Mouse (Mus musculus): ENCODE results near the gene Kcnj12. TPM values are rescaled to one million over a fixed set of nuclear protein-coding genes. Genes with fewer than 3 reads are reported as not detected.

The Kcnj12 gene
- polyA plus RNA-seq, 1 experiment from 2014 or later, result 0.59 TPM

DNA sequence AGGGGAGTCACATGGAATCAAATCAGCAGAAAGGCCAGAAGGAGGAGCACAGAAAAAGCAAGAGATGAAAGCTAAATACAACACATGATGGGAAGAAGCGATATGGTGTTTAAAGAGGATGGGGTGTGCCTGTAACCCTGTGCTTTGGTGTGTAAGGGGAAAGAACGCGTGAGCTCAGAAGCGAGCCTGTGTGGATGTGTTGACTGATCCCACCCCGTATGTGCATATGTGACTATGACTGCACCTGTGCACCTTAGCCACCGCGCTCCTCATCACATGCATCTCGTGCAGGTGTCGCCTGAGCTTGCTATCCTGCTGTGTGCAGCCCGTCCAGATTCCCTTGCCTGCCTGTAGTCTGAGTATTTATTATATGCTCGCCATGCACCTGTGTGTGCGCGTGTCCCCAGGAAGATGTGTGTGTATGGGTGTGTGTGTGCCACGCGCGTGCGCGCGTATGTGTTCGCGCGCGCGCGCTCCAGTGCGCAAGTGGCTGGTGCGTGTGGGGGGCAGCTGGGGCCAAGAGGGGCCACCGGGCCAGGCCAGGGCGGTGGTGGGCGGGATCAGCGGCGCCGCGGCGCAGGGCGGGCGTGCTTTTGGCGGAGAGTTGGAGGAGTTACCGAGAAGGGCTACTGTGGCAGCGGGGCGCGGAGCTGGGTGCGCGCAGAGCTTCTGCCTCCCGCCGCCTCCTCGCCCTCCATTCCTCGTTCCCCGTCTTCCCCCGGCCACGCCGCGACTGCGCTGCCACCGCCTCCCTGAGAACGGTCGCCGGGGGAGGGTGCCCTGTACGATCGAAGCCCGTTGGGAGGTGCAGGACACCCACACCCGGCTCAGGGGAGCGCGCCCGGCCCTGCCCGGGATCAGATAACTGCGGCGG lies 451 bp upstream of the Kcnj12 start:
- H3K9ac ChIP-seq (ENCODE audit: low read length), result no peak overlapping the region
- no peak; the same call in 1 of the 2 replicates for ATAC-seq (ENCODE audit: low FRiP score, low TSS enrichment)
- 2% methylated on average over 65 of the region's 68 CpGs for WGBS

DNA sequence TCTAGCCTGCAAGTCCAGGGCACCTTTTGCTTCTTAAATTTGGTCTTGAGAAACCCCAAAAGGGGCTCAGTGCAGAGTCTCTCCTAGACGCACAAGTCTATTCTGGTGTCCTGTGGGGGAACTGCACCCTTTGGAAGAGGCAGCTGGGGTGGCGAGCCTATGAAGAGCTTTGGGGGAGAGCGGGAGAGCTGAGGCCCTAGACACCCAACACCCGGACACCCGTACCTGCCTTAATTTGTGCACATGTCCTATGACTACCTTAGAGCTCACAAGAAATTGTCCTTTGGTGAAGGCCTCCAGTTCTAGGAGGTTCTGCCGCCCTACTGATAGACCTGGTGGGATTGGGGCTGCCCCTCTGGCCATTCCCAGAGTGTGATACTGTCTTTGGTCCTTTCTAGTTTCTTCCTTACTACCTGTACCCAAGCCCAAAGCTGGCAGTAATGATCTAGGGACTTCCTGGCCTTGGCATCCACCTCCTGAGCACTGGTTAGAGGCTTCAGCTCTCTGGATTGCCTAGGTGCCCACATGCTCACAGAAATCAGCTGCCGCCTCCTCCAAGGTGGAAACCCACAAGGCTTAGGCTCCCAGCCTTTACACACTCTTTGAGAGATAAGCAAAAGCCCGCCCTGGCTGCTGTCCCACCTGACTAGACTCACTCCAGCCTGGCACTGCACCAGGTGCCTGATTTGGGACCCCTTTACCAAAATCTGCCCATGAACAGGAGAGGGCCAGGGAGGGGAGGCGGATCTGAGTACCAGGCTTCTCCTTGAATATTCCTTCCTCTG lies 1.2 kb downstream of the Kcnj12 start:
- Histone ChIP-seq H3K36me3 (ENCODE audit: control insufficient read depth, insufficient read depth, low read length) (no peaks in the 10 kb centered on the region), H3K27ac (replicated peaks) (no peak overlapping the region), H3K9me3 (ENCODE audit: control insufficient read depth, low read length) (no peaks in the 10 kb centered on the region), H3K4me3 (ENCODE audit: low read depth, low read length) (no peak overlapping the region), H3K4me1 (replicated peaks; ENCODE audit: control insufficient read depth, insufficient read depth) (no peaks in the 10 kb centered on the region; the same call in 1 of the 2 replicates), H3K9ac (ENCODE audit: low read length) (no peak overlapping the region), H3K27me3 (ENCODE audit: control insufficient read depth, insufficient read depth, low read length) (peaks cover 21% of the 10 kb centered on the region; the same call in 1 of the 2 replicates), H3K4me2 (replicated peaks; ENCODE audit: low read depth) (peak overlapping the region; percentile 70)
- ATAC-seq (ENCODE audit: low FRiP score, low TSS enrichment) (no peak), DNase-seq (ENCODE audit: low spot score) (no peak)
- TF ChIP-seq EP300 (optimal IDR thresholded peaks at IDR 0.05) (no peak), CTCF (IDR thresholded peaks at IDR 0.05; ENCODE audit: low read depth) (no peak)
- 49% methylated on average over 9 of the region's 9 CpGs for WGBS

More for the DNA sequence above, 451 bp upstream of the Kcnj12 start:
- no peaks in the 10 kb centered on the region for H3K9me3 ChIP-seq (ENCODE audit: control insufficient read depth, low read length)
- H3K4me3 ChIP-seq (ENCODE audit: low read depth, low read length), result peak overlapping the region; percentile 45
- H3K27ac ChIP-seq (replicated peaks), result no peak overlapping the region
- H3K4me1 ChIP-seq (replicated peaks; ENCODE audit: control insufficient read depth, insufficient read depth), result no peaks in the 10 kb centered on the region; the same call in 1 of the 2 replicates
- TF ChIP-seq EP300 (optimal IDR thresholded peaks at IDR 0.05) (no peak), CTCF (IDR thresholded peaks at IDR 0.05; ENCODE audit: low read depth) (no peak)
- H3K36me3 ChIP-seq (ENCODE audit: control insufficient read depth, insufficient read depth, low read length), result no peaks in the 10 kb centered on the region
- H3K4me2 ChIP-seq (replicated peaks; ENCODE audit: low read depth), result peak overlapping the region; percentile 70
- no peak for DNase-seq (ENCODE audit: low spot score)
- peaks cover 21% of the 10 kb centered on the region; the same call in 1 of the 2 replicates for H3K27me3 ChIP-seq (ENCODE audit: control insufficient read depth, insufficient read depth, low read length)

DNA sequence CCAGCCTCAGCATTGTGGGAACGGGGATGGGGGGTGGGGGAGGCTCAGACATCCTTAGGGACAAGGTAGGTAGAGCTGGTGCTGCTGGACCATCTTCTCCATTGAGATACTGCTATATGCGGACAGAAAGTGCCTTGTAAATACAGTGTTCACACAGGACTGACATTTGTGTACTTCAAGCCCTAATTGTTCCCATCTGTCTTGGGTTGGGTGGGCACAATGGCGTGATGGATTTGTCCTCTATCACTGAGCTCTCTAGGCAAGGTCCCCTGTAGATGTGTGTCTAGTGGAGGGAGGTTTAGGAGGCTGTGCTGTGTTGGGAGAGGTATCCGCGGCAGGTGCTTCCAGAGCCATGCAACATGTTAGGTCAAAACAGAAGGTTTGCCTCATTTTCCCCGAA lies 2.0 kb downstream of the Kcnj12 start:
- H3K9me3 ChIP-seq (ENCODE audit: control insufficient read depth, low read length), result no peaks in the 10 kb centered on the region
- no peaks in the 10 kb centered on the region; the same call in 1 of the 2 replicates for H3K4me1 ChIP-seq (replicated peaks; ENCODE audit: control insufficient read depth, insufficient read depth)
- no peak for DNase-seq (ENCODE audit: low spot score)
- no peak overlapping the region for H3K9ac ChIP-seq (ENCODE audit: low read length)
- no peak for ATAC-seq (ENCODE audit: low FRiP score, low TSS enrichment)
- no peak overlapping the region for H3K27ac ChIP-seq (replicated peaks)
- 78% methylated on average over 6 of the region's 6 CpGs for WGBS
- H3K4me2 ChIP-seq (replicated peaks; ENCODE audit: low read depth), result no peak overlapping the region
- H3K27me3 ChIP-seq (ENCODE audit: control insufficient read depth, insufficient read depth, low read length), result peaks cover 21% of the 10 kb centered on the region; the same call in 1 of the 2 replicates
- no peaks in the 10 kb centered on the region for H3K36me3 ChIP-seq (ENCODE audit: control insufficient read depth, insufficient read depth, low read length)
- no peak overlapping the region for H3K4me3 ChIP-seq (ENCODE audit: low read depth, low read length)
- TF ChIP-seq CTCF (IDR thresholded peaks at IDR 0.05; ENCODE audit: low read depth) (no peak), EP300 (optimal IDR thresholded peaks at IDR 0.05) (no peak)

DNA sequence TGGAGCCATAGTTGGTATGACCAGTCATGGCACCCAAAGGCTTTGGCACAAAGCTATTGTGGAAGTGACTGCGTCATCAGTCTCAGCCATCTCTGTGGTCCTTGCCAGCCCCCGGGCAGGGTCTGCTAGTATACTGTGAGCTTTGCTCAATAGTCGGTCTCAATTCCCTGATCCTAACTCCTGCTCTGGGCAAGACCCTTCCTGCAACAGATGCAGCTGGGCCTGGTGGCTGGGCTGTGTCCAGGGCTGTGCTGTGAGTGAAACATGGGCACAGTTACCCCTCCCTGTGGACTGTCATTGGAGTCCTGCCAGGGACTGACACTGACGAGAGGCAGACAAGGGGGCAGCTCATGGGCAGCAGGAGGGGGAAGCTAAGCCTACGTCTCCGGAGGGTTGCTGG lies 2.6 kb downstream of the Kcnj12 start:
- no peak overlapping the region for H3K9ac ChIP-seq (ENCODE audit: low read length)
- DNase-seq (ENCODE audit: low spot score) (peak; percentile 39), ATAC-seq (ENCODE audit: low FRiP score, low TSS enrichment) (no peak)
- H3K36me3 ChIP-seq (ENCODE audit: control insufficient read depth, insufficient read depth, low read length), result no peaks in the 10 kb centered on the region
- H3K4me1 ChIP-seq (replicated peaks; ENCODE audit: control insufficient read depth, insufficient read depth), result no peaks in the 10 kb centered on the region; the same call in 1 of the 2 replicates
- no peaks in the 10 kb centered on the region for H3K9me3 ChIP-seq (ENCODE audit: control insufficient read depth, low read length)
- no peak for TF ChIP-seq CTCF (IDR thresholded peaks at IDR 0.05; ENCODE audit: low read depth)
- no peak for TF ChIP-seq EP300 (optimal IDR thresholded peaks at IDR 0.05)
- WGBS, result 54% methylated on average over 6 of the region's 6 CpGs
- no peak overlapping the region for H3K4me3 ChIP-seq (ENCODE audit: low read depth, low read length)
- peaks cover 21% of the 10 kb centered on the region; the same call in 1 of the 2 replicates for H3K27me3 ChIP-seq (ENCODE audit: control insufficient read depth, insufficient read depth, low read length)
- no peak overlapping the region for H3K27ac ChIP-seq (replicated peaks)
- H3K4me2 ChIP-seq (replicated peaks; ENCODE audit: low read depth), result no peak overlapping the region

DNA sequence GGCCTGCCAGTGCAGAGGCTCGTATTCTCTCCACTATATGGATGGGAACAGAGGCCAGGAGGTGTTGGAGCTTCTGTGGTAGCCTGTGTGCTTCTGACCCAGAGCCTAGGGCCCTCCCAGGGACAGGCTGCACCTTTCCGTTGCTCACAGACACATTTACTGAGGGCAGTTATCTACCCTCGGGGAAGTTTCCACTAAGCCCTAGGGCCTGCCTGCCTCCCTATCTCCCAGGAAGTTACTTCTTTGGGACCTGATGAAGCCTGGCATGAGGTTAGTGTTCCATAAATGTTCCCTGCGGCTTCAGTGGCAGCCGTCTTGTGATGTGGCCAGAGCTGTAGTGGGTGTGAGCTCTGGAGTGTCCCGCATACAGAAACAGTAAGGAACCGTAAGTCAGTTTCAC lies 3.2 kb downstream of the Kcnj12 start:
- no peak overlapping the region for H3K27ac ChIP-seq (replicated peaks)
- H3K9ac ChIP-seq (ENCODE audit: low read length), result no peak overlapping the region
- H3K27me3 ChIP-seq (ENCODE audit: control insufficient read depth, insufficient read depth, low read length), result peaks cover 21% of the 10 kb centered on the region; the same call in 1 of the 2 replicates
- no peaks in the 10 kb centered on the region; the same call in 1 of the 2 replicates for H3K4me1 ChIP-seq (replicated peaks; ENCODE audit: control insufficient read depth, insufficient read depth)
- no peak overlapping the region for H3K4me2 ChIP-seq (replicated peaks; ENCODE audit: low read depth)
- H3K4me3 ChIP-seq (ENCODE audit: low read depth, low read length), result no peak overlapping the region
- WGBS, result 73% methylated on average over 7 of the region's 7 CpGs
- ATAC-seq (ENCODE audit: low FRiP score, low TSS enrichment), result no peak
- H3K9me3 ChIP-seq (ENCODE audit: control insufficient read depth, low read length), result no peaks in the 10 kb centered on the region
- no peaks in the 10 kb centered on the region for H3K36me3 ChIP-seq (ENCODE audit: control insufficient read depth, insufficient read depth, low read length)
- TF ChIP-seq CTCF (IDR thresholded peaks at IDR 0.05; ENCODE audit: low read depth) (no peak), EP300 (optimal IDR thresholded peaks at IDR 0.05) (no peak)
- DNase-seq (ENCODE audit: low spot score), result no peak

Measured in stomach, postnatal 0 days (tissue).